Mouse (Mus musculus) stomach, embryonic 15.5 days (tissue): ENCODE results near the gene Apoa2. TPM values are rescaled to one million over a fixed set of nuclear protein-coding genes. Genes with fewer than 3 reads are reported as not detected.

Experiments used
- ATAC-seq: fragments of 200-750 bp; cut with Nextera tagmentation; 2 replicates; pipeline ENCODE4 v1.8.0; 2017; ENCODE audit warnings: low read depth, moderate number of reproducible peaks, moderate TSS enrichment; ENCODE audit not compliant: insufficient read depth, low FRiP score
- H3K27ac ChIP-seq: fragments of 300-500 bp; sonication (generic); 2 replicates; pipeline ENCODE4 v1.5.1; 2015; ENCODE audit warnings: mild to moderate bottlenecking, inconsistent platforms
- H3K27me3 ChIP-seq: fragments of 300-500 bp; sonication (generic); replicated peaks from 2 replicates; pipeline ENCODE4 v1.6.1; 2015; ENCODE audit warnings: inconsistent platforms
- H3K36me3 ChIP-seq: fragments of 300-500 bp; sonication (generic); 2 replicates; pipeline ENCODE4 v1.6.1; 2015; ENCODE audit warnings: inconsistent platforms
- H3K4me1 ChIP-seq: fragments of 300-500 bp; sonication (generic); 2 replicates; pipeline ENCODE4 v1.6.1; 2015; ENCODE audit warnings: inconsistent platforms
- H3K4me2 ChIP-seq: fragments of 300-500 bp; sonication (generic); 2 replicates; pipeline ENCODE4 v1.6.1; 2015; ENCODE audit warnings: mild to moderate bottlenecking, inconsistent platforms
- H3K4me3 ChIP-seq: fragments of 300-500 bp; sonication (generic); replicated peaks from 2 replicates; pipeline ENCODE4 v1.5.1; 2015; ENCODE audit warnings: inconsistent platforms
- H3K9ac ChIP-seq: fragments of 300-500 bp; sonication (generic); 2 replicates; pipeline ENCODE4 v1.6.1; 2015; ENCODE audit warnings: inconsistent platforms
- H3K9me3 ChIP-seq: fragments of 300-500 bp; sonication (generic); 2 replicates; pipeline ENCODE4 v1.6.1; 2016; ENCODE audit warnings: inconsistent platforms
- WGBS: fragments of 180-500 bp; shearing (Covaris S2); methylation state at CpG from one replicate; pipeline ENCODE4 v1.1.7; 2015; 5-methylcytosine and 5-hydroxymethylcytosine counted together
- polyA plus RNA-seq: library from polyadenylated mRNA; unstranded; fragments of >200 nt; fragmentation: Nextera tagmentation; extraction: Ambion mirVana; gene quantifications from 2 replicates; pipeline ENCODE4 v1.2.1, GENCODE M21; 2015

The Apoa2 gene
- polyA plus RNA-seq = 158 and 523 TPM in 2 replicates

DNA sequence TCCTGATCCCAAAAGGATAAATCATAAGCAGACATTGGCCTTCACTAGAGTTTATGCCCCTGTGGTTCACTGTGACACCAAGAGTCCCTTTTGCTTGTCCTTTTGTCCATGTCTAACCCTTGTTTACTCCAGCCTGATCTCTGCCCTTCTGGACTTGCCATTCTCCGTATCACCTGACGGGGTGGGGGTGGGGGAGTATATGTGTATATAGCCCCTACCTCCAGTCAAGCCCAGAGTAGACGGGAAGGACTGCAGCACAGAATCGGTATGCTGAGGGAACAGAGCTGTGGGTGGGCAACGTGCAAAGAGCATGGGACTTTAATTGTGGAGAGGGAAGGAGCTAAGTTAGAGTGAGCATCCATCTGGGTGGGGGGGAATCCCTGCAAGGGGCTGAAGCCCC lies at the start of gene Apoa2:
Apoa2 (plus strand) TSS at position 198 of the 400 bp plus-strand sequence.
- 70% methylated on average over 5 of the region's 5 CpGs for WGBS
- H3K4me1 ChIP-seq = peaks cover 10% of the 10 kb centered on the region
- no peaks in the 10 kb centered on the region for H3K36me3 ChIP-seq
- no peak within 1 kb of the TSS for H3K4me3 ChIP-seq
- no peak within 1 kb of the TSS for H3K27ac ChIP-seq
- H3K9me3 ChIP-seq = no peaks in the 10 kb centered on the region
- no peaks in the 10 kb centered on the region for H3K27me3 ChIP-seq
- ATAC-seq = no peak
- no peak within 1 kb of the TSS for H3K4me2 ChIP-seq
- no peak within 1 kb of the TSS for H3K9ac ChIP-seq

DNA sequence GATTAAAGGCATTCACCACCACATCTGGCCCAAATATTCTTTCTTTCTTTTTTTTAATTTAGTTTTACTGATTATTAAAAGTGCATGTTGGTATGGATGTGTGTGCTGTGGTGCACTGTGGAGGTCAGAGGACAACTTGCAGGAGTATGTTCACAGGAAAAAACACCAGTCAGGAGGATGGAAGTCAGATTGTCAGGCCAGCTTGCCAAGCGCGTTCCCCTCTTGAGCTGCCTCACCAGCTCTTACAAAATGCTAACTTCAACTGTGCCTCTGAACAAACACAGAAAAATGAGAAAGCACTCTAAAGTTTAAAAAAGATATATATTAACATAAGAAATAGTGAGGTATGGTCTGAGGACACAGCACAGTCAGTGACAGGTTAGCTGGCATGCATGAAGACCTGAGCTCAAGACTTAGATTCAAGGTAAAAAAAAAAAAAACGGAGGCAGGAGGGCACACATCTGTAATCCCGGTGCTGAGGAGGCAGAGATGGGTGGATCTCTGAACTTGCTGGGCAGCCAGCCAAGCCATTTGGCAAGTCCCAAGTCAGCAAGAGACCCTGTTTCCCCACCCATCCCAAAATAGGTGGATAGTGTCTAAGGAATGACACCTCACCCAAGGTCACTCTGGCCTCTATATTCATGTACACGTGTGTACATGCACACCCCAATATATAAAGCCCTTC lies 45.2 kb upstream of the Apoa2 start:
- no peak overlapping the region for H3K27ac ChIP-seq
- H3K4me2 ChIP-seq = no peak overlapping the region
- no peak overlapping the region for H3K9ac ChIP-seq
- no peaks in the 10 kb centered on the region for H3K9me3 ChIP-seq
- 0 out of 2 replicates have a peak, but pooled peaks cover 4% of the 10 kb centered on the region for H3K4me1 ChIP-seq
- ATAC-seq = no peak
- 68% methylated on average over 5 of the region's 5 CpGs for WGBS
- H3K36me3 ChIP-seq = no peaks in the 10 kb centered on the region
- H3K4me3 ChIP-seq = no peak overlapping the region
- H3K27me3 ChIP-seq = no peaks in the 10 kb centered on the region

DNA sequence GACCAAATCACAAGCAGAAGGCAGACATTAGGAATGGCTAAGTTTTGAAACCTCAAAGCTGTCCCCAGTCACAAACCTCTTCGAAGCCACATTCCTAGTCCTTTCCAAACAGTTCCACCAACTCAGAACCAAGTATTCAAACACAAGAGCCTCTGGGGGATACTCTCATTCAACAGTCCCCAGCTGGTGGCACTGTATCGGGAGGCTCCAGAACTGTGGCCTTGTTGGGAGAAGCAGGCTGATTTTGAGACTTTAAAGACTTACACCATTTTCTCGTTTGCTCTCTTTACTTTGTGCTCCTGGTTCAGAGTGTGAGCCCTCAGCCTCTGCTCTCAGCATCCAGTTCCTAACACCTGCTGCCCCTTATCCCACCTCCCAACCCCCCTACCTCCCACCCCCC lies 41.8 kb upstream of the Apoa2 start:
- no peak overlapping the region for H3K4me2 ChIP-seq
- H3K27me3 ChIP-seq = no peaks in the 10 kb centered on the region
- no peak overlapping the region for H3K4me3 ChIP-seq
- no peak overlapping the region for H3K27ac ChIP-seq
- no peaks in the 10 kb centered on the region for H3K9me3 ChIP-seq
- ATAC-seq = no peak
- WGBS = 83% methylated on average over 3 of the region's 3 CpGs
- H3K9ac ChIP-seq = no peak overlapping the region
- H3K4me1 ChIP-seq = 0 out of 2 replicates have a peak, but pooled peaks cover 10% of the 10 kb centered on the region
- H3K36me3 ChIP-seq = no peaks in the 10 kb centered on the region

DNA sequence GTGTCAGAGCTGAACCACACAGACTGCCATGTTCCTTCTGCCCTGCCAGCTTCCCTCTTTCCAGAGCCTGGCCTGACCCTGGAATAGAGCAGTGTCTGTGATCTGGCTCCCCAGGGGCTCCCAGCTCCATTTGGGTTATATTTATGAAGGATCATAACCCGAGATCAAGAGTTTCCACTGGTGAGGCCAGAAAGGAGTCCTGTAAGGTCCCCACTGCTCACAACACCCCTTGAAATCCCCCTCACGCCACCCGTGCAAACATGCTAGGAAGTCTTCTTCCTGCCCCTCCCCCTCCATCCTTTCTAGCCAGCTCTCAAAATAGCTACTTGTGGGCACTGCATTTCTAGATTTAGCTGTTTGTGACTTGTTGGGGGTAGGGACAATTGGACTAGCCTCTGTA lies 41.2 kb upstream of the Apoa2 start:
- Histone ChIP-seq H3K27me3 (no peaks in the 10 kb centered on the region), H3K4me1 (0 out of 2 replicates have a peak, but pooled peaks cover 10% of the 10 kb centered on the region), H3K9ac (no peak overlapping the region), H3K36me3 (no peaks in the 10 kb centered on the region), H3K9me3 (no peaks in the 10 kb centered on the region), H3K27ac (no peak overlapping the region), H3K4me3 (no peak overlapping the region), H3K4me2 (no peak overlapping the region)
- no peak for ATAC-seq
- 53% methylated on average over 3 of the region's 3 CpGs for WGBS

DNA sequence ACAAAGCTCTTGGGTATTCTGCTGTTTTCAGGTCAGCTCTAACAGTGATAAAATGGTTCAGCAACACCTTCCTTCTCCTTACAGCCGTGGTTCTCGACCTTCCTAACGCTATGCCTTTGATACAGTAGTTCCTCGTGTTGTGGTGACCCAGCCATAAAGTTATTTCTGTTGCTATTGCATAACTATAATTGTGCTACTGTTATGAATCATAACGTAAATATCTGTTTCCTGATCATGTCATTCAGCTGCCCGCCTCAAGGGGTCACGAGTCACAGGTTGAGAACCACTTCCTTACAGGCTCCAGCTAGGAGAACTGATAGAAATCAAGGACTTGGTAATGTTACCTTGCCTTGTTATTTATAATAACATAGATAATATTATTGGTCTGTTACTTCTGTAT lies 40.5 kb upstream of the Apoa2 start:
- H3K4me3 ChIP-seq = no peak overlapping the region
- H3K9ac ChIP-seq = no peak overlapping the region
- no peak overlapping the region for H3K4me2 ChIP-seq
- 64% methylated on average over 7 of the region's 7 CpGs for WGBS
- no peaks in the 10 kb centered on the region for H3K9me3 ChIP-seq
- H3K4me1 ChIP-seq = peaks cover 16% of the 10 kb centered on the region
- no peak for ATAC-seq
- H3K27ac ChIP-seq = no peak overlapping the region
- H3K27me3 ChIP-seq = no peaks in the 10 kb centered on the region
- H3K36me3 ChIP-seq = no peaks in the 10 kb centered on the region

DNA sequence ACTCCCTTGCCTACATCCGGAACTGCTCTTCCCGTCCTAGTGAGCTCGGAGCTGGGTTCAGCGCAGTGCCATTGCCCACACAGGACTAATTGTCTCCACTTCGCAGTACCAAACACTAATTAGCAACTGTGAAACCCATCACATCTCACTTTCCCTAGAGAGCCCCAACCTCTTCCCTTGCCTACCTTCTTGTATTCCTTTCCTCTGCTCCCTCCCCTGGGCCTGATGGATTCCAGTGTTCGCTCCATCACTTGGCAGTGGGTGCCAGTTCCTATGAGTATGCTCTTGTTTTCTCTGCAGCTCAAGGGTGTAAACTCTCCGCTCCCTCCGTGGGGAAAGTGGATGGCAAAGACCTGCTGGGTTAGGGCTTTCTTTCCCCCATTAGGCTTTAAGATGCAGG lies 39.2 kb upstream of the Apoa2 start:
- no peaks in the 10 kb centered on the region for H3K27me3 ChIP-seq
- H3K9ac ChIP-seq = no peak overlapping the region
- no peaks in the 10 kb centered on the region for H3K9me3 ChIP-seq
- no peak overlapping the region for H3K27ac ChIP-seq
- WGBS = 67% methylated on average over 8 of the region's 8 CpGs
- H3K36me3 ChIP-seq = no peaks in the 10 kb centered on the region
- no peak overlapping the region for H3K4me3 ChIP-seq
- H3K4me2 ChIP-seq = no peak overlapping the region
- peaks cover 22% of the 10 kb centered on the region for H3K4me1 ChIP-seq
- ATAC-seq = no peak

DNA sequence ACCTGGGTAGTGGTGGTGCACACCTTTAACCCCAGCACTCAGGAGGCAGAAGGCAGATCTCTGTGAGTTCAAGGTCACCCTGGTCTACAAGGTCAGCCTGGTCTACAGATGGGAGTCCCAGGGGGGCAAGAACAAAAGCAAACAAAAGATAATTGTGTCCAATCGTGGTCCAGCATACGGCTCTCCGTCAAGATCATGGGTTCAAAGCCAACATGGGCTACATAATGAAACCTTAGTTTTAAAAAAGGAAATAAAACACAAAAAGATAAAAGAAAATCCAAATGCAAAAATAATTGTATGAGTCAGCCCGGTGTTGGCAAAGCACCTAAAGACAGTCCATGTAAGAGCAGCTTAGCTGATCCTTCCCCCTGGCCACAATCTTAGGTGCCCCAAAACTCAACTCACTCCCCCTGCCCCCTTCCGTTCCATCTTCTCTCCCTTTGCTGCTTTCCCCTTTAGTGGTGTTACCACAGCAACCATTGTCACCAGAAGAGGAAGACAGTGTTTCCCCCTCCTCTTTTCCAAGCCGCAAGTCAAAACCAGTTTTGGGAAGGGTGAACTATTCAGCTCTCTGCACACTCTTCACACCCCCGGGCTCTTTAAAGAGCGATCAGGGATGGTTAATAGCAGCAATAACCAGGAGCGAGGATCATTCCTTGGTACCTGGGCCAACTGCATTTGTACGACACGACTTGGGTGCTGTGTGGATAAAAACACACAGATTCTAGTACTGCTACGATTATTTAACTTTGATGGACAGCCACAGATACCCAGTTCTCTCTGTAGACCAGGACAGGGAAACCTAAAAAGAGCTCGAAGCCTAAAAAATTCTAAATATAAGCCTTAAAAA lies 36.8 kb upstream of the Apoa2 start:
- Histone ChIP-seq H3K36me3 (no peaks in the 10 kb centered on the region), H3K4me2 (no peak overlapping the region), H3K4me3 (no peak overlapping the region), H3K27me3 (no peaks in the 10 kb centered on the region), H3K9ac (no peak overlapping the region), H3K4me1 (peaks cover 25% of the 10 kb centered on the region), H3K9me3 (no peaks in the 10 kb centered on the region), H3K27ac (no peak overlapping the region)
- 68% methylated on average over 13 of the region's 13 CpGs for WGBS
- ATAC-seq = no peak

DNA sequence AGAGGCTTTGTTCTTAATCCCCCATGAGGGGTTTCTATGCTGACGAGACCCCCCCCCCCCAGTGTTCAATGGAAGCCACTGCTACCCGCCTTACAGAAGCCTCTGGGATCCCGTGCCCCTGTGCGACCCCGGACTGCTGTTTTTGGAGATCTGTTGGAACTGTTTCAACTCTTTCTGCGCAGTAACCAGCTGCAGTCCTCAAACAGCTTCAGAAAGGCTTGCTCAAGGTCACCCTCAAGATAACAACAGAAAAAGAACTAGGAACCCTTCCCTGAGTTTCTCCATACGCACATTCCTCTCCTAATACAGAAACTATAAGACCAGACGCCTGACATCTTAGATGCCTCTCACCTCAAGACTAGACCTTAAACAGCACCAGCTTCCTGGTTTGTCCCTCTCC lies 35.8 kb upstream of the Apoa2 start:
- Histone ChIP-seq H3K9ac (no peak overlapping the region), H3K4me2 (peak overlapping the region; percentile 12; the same call in 1 of the 2 replicates), H3K4me1 (peaks cover 30% of the 10 kb centered on the region), H3K27ac (peak overlapping the region; percentile 69), H3K27me3 (no peaks in the 10 kb centered on the region; the same call in 1 of the 2 replicates), H3K9me3 (no peaks in the 10 kb centered on the region), H3K4me3 (no peak overlapping the region), H3K36me3 (no peaks in the 10 kb centered on the region)
- ATAC-seq = no peak
- 14% methylated on average over 8 of the region's 8 CpGs for WGBS

DNA sequence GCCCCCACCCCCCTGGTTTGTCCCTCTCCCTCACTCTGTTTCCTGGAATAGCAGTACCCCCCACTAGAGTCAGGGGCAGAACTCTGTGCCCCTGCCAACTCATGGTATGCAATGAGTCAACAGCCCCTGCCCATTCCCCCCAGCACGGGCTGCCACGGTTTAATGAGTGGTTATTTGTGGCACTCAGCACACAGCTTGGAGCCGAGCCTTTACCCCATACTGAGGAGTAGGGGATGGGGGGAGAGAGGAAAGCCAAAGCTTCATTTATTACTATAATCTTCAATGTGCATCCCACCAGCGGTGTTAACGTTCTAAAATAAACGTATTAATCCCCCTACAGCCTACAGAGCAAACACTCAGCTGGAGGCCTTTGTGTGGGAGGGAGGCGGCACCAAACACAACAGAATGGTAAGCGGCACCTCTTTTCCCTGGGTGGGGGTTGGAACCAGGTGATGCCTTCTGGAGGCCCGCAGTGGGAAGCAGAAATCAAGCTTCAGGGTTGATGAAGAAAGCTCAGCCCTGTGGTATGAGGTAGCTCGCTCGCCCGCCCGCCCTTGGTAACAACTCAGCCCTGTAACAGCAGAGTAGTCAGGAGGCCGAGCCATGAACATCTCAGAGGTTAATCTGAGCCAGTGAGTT lies 35.3 kb upstream of the Apoa2 start:
- peak overlapping the region; percentile 12; the same call in 1 of the 2 replicates for H3K4me2 ChIP-seq
- 36% methylated on average over 14 of the region's 14 CpGs for WGBS
- no peaks in the 10 kb centered on the region for H3K36me3 ChIP-seq
- no peak overlapping the region for H3K9ac ChIP-seq
- peak; percentile 58; the same call in 1 of the 2 replicates for ATAC-seq
- no peaks in the 10 kb centered on the region for H3K9me3 ChIP-seq
- H3K27me3 ChIP-seq = peaks cover 5% of the 10 kb centered on the region; the same call in 1 of the 2 replicates
- peak overlapping the region; percentile 69 for H3K27ac ChIP-seq
- peaks cover 32% of the 10 kb centered on the region for H3K4me1 ChIP-seq
- H3K4me3 ChIP-seq = no peak overlapping the region

DNA sequence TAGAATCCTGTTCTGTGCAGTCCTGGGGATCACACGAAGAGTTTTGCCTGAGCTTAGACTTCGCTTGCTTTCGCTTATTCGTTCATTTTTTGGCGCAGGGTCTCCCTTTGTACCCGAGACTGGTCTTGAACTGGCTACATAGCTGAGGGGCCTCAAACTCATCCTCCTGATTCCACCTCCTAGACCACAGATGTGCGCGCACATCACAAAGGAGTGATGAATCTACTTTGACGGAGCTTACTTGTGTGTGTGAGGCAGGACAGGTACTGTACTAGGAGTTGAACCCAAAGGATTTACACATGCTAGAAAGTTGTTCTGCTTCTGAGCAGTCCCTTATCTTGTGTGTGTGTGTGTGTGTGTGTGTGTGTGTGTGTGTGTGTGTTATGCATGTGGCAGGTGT lies 34.0 kb upstream of the Apoa2 start:
- Histone ChIP-seq H3K4me2 (no peak overlapping the region), H3K36me3 (no peaks in the 10 kb centered on the region), H3K4me1 (peaks cover 35% of the 10 kb centered on the region), H3K9me3 (no peaks in the 10 kb centered on the region), H3K9ac (no peak overlapping the region), H3K4me3 (no peak overlapping the region), H3K27me3 (peaks cover 16% of the 10 kb centered on the region), H3K27ac (no peak overlapping the region)
- no peak for ATAC-seq
- 94% methylated on average over 9 of the region's 9 CpGs for WGBS

DNA sequence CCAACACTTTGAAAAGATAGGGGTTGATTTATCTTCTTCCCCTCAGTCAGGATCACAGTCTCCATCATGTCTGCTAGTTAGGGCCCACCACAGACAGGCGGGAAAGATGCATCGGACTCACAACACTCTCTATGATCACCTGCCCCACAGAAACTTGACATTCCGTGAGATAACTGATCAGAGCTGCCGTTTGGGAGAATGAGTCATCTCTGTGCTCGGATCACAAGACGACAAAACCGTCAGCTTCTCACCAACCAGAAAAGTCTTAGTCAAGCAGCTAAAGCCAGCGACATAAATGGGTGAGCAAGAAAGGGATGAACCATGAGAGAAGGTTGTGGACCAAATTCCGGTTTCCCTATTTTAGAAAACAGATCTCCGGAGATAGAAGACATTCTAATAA lies 32.6 kb upstream of the Apoa2 start:
- Histone ChIP-seq H3K4me2 (no peak overlapping the region), H3K9me3 (no peaks in the 10 kb centered on the region), H3K9ac (no peak overlapping the region), H3K27ac (no peak overlapping the region), H3K4me3 (no peak overlapping the region), H3K4me1 (peaks cover 37% of the 10 kb centered on the region), H3K36me3 (no peaks in the 10 kb centered on the region), H3K27me3 (peaks cover 21% of the 10 kb centered on the region)
- ATAC-seq = no peak
- 59% methylated on average over 10 of the region's 10 CpGs for WGBS
